Mouse (Mus musculus) E14TG2a.4 (cell line): ENCODE measurements around the gene Nup133.

ENCODE experiments used
- H3K27me3 ChIP-seq: 2 replicates; pipeline ENCODE4 v1.6.1; 2014; ENCODE audit warnings: low read length, control low read depth; ENCODE audit not compliant: insufficient read depth
- H3K36me3 ChIP-seq: 2 replicates; pipeline ENCODE4 v1.6.1; 2014; ENCODE audit warnings: low read length, control low read depth; ENCODE audit not compliant: insufficient read depth
- H3K4me1 ChIP-seq: replicated peaks from 2 replicates; pipeline ENCODE4 v1.6.1; 2014; ENCODE audit warnings: low read depth, low read length, control low read depth
- H3K4me3 ChIP-seq: replicated peaks from 2 replicates; pipeline ENCODE4 v1.5.1; 2014; ENCODE audit warnings: mild to moderate bottlenecking, low read length
- H3K9me3 ChIP-seq: 2 replicates; pipeline ENCODE4 v1.6.1; 2014; ENCODE audit warnings: low read length, control low read depth
- CTCF ChIP-seq: conservative IDR thresholded peaks from 2 replicates; pipeline ENCODE4 v1.5.1; 2014; ENCODE audit warnings: low read length
- NANOG ChIP-seq: IDR thresholded peaks from 2 replicates; pipeline ENCODE4 v1.6.1; 2014; ENCODE audit warnings: borderline replicate concordance, low read length, mixed read lengths
- POU5F1 ChIP-seq: IDR thresholded peaks from 2 replicates; pipeline ENCODE4 v1.6.1; 2014; ENCODE audit warnings: low read length, borderline replicate concordance

Nup133 gene

DNA sequence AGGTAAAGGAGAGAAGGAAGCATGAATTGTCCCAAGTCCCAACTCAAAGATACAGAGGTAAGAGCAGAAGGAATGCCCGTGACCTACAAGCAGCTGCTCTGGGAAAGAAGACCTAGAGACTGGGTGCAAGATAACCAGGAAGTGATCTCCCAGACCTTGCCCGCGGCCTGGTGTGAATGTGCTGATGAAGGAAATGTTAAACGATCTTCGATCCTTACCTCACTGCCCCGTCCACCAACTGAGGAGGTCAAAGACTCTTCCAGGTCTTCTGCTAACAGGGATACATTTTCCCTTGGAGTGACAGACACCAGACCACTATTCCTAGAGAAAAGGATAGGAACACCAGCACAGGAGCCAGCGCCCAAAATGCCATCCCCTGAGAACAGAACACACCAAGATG is 20.0 kb downstream of the Nup133 start:
- no peak for TF ChIP-seq POU5F1
- no peak for TF ChIP-seq CTCF
- TF ChIP-seq NANOG = no peak
- Histone ChIP-seq H3K9me3 (no peaks in the 10 kb centered on the region), H3K4me1 (peaks cover 4% of the 10 kb centered on the region; the same call in 1 of the 2 replicates)

GRCm38 (mm10) chr8:123925671-123926070 is 23.4 kb downstream of the Nup133 start:
- Histone ChIP-seq H3K27me3 (no peaks in the 10 kb centered on the region), H3K4me1 (peaks cover 4% of the 10 kb centered on the region; the same call in 1 of the 2 replicates), H3K9me3 (no peaks in the 10 kb centered on the region), H3K36me3 (peaks cover 95% of the 10 kb centered on the region), H3K4me3 (no peak overlapping the region)
- TF ChIP-seq CTCF (no peak), NANOG (no peak), POU5F1 (no peak)

More for the DNA sequence above, 20.0 kb downstream of the Nup133 start:
- no peak overlapping the region for H3K4me3 ChIP-seq
- H3K27me3 ChIP-seq = no peaks in the 10 kb centered on the region
- H3K36me3 ChIP-seq = peaks cover 95% of the 10 kb centered on the region

GRCm38 (mm10) chr8:123924719-123925118 is 24.3 kb downstream of the Nup133 start:
- TF ChIP-seq NANOG = no peak
- peak; percentile 91 for TF ChIP-seq CTCF
- peaks cover 4% of the 10 kb centered on the region; the same call in 1 of the 2 replicates for H3K4me1 ChIP-seq
- H3K4me3 ChIP-seq = no peak overlapping the region
- no peaks in the 10 kb centered on the region for H3K27me3 ChIP-seq
- H3K36me3 ChIP-seq = peaks cover 95% of the 10 kb centered on the region
- no peaks in the 10 kb centered on the region for H3K9me3 ChIP-seq

- TF ChIP-seq POU5F1 (no peak), NANOG (no peak), CTCF (no peak)
- no peaks in the 10 kb centered on the region for H3K27me3 ChIP-seq
- H3K36me3 ChIP-seq = peaks cover 100% of the 10 kb centered on the region
- H3K4me1 ChIP-seq = no peaks in the 10 kb centered on the region
- H3K9me3 ChIP-seq = no peaks in the 10 kb centered on the region
- H3K4me3 ChIP-seq = no peak overlapping the region
Observed at GRCm38 (mm10) chr8:123914635-123915034, 34.4 kb downstream of the Nup133 start.

DNA sequence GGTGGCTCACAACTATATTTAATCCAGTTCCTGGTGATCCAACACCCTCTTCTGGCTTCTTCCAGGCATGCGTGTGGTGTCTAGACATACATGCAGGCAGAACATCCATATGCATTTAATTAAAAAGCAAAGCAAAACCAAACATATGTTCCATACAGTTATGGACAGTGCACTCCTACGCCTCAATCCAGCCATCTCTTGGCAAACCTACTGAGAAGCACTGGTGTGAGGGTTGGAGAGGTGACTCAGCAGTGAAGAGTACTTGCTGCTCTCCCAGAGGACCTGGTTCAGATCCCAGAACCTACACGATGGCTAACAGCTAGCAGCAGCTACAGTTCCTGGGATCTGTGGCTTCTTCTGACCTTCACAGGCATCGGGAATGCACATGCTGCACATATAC is 36.8 kb downstream of the Nup133 start:
- H3K36me3 ChIP-seq = peaks cover 100% of the 10 kb centered on the region
- no peak for TF ChIP-seq POU5F1
- no peak for TF ChIP-seq CTCF
- no peak for TF ChIP-seq NANOG
- no peaks in the 10 kb centered on the region for H3K9me3 ChIP-seq
- H3K4me1 ChIP-seq = peaks cover 6% of the 10 kb centered on the region
- no peak overlapping the region for H3K4me3 ChIP-seq
- no peaks in the 10 kb centered on the region for H3K27me3 ChIP-seq

DNA sequence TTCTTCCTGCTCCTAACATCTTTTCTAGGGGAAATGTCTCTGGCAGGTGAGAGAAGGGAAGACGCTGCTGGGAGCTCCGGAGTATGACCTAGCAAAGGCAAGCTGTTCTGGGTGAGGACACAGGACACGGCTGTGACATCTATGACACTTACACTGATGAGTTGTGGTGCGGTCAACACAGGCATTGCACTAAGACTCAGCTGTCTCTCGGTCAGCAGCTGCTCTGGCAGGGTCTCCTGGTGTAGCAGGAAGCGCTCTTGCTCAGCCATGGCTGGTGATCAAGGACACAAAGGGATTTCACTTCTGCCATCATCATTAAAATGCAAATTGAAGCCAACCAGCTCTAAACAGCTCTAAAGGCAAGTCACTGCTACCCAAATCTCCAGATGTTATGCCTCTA is 41.5 kb downstream of the Nup133 start:
- H3K9me3 ChIP-seq = no peaks in the 10 kb centered on the region
- no peaks in the 10 kb centered on the region for H3K27me3 ChIP-seq
- H3K4me3 ChIP-seq = no peak overlapping the region
- H3K4me1 ChIP-seq = peaks cover 9% of the 10 kb centered on the region
- H3K36me3 ChIP-seq = peaks cover 99% of the 10 kb centered on the region
- TF ChIP-seq CTCF (no peak), POU5F1 (no peak), NANOG (no peak)

DNA sequence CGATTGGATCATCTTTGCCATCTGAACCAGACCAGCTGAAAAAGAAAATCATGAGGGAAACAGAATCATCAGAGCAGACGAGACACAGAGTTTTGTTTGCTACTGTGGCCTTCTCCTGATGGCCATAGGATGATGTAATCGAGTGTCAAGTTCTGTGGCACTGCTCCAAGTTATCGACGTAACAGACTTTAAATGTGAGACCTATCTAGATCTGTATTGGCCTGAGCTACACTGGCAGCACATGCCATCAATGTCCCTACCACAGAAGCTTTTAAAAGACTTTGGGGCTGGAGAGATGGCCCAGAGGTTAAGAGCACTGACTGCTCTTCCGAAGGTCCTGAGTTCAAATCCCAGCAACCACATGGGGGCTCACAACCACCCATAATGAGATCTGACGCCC is 46.4 kb downstream of the Nup133 start:
- peaks cover 4% of the 10 kb centered on the region for H3K4me1 ChIP-seq
- TF ChIP-seq CTCF = no peak
- TF ChIP-seq NANOG = no peak
- no peak for TF ChIP-seq POU5F1
- H3K36me3 ChIP-seq = peaks cover 90% of the 10 kb centered on the region
- no peak overlapping the region for H3K4me3 ChIP-seq
- no peaks in the 10 kb centered on the region for H3K27me3 ChIP-seq
- H3K9me3 ChIP-seq = no peaks in the 10 kb centered on the region

DNA sequence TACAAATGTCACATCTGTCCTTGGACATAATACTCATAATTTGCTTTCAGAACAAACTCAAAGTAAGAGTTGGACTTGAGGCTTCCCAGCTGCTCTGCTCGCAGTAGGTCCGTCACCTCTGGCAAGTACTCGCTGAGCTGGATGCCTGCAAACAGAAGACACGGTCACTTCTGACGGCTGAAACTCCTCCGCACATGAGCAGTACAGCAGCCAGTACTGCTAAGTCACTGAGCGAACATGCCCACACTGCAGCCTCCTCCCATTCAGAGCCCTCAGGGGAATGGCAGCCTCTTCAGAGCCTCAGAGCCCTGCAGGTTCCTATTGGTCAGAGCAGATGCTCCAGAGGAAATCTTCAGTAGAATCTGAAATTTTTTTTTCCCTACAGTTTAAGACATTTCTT is 49.7 kb downstream of the Nup133 start:
- H3K4me1 ChIP-seq = peaks cover 12% of the 10 kb centered on the region
- H3K36me3 ChIP-seq = peaks cover 59% of the 10 kb centered on the region
- TF ChIP-seq POU5F1 = no peak
- TF ChIP-seq CTCF = no peak
- TF ChIP-seq NANOG = no peak
- H3K9me3 ChIP-seq = no peaks in the 10 kb centered on the region
- H3K27me3 ChIP-seq = peaks cover 9% of the 10 kb centered on the region
- H3K4me3 ChIP-seq = no peak overlapping the region

DNA sequence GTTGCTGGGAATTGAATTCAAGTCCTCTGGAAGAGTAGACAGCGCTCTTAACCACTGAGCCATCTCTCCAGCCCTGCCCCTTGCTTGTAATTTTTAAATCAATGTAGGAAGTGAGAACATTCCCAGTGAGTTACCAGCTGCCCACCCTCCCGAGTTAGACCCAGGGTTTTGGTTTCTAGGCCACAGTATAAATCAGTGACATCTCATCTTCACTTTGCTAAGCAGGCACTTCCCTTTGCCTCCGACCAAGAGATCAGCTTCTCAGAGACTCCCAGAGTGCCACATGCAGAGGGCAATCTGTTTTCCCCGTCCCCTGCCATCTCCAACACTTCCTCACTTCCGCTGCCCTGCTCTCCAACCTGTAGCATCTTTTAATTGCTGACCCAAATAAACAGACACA is 50.5 kb downstream of the Nup133 start:
- Histone ChIP-seq H3K27me3 (peaks cover 17% of the 10 kb centered on the region), H3K4me1 (peaks cover 17% of the 10 kb centered on the region), H3K9me3 (no peaks in the 10 kb centered on the region), H3K36me3 (peaks cover 51% of the 10 kb centered on the region), H3K4me3 (no peak overlapping the region)
- no peak for TF ChIP-seq POU5F1
- TF ChIP-seq CTCF = no peak
- no peak for TF ChIP-seq NANOG
